Mouse (Mus musculus): Measurements from ENCODE around the gene Fam205a1.

DNA sequence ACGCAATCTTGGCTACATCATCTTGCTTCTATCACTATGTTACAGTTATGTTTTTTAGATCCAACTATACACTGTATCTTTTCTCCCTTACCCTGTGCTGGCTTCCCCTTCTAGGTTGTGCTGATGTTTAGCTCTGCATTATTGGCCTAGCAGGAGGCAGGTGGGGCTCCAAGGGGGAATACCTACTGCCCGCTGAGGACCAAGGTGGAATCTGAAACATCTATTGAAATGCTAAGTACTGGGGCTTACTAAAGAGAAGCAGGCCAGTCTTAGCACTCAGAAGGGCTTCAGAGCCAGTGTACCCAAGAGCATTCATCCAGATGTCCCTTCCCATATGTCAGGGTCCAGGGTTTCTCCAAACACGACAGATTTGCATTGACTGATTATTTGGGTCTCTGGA lies 45.2 kb upstream of the Fam205a1 start:
- TF ChIP-seq POLR2A (IDR thresholded peaks at IDR 0.05; ENCODE audit: low read depth, low read length): no peak
- TF ChIP-seq CTCF (conservative IDR thresholded peaks at IDR 0.05; ENCODE audit: insufficient read depth, insufficient read length, low read depth, low read length): no peak

Data from kidney, adult 2 months (tissue).